Mouse (Mus musculus) brain, embryonic 14.5 days (tissue): ENCODE data around the gene Sbp.

ENCODE experiments used
- CTCF ChIP-seq: fragments of 200-500 bp; IDR thresholded peaks from 2 replicates; pipeline ENCODE4 v1.5.1; 2012; ENCODE audit warnings: inconsistent platforms, mild to moderate bottlenecking, moderate library complexity, borderline replicate concordance; ENCODE audit not compliant: insufficient read depth, insufficient read length; ENCODE audit errors: extremely low read depth
- POLR2A ChIP-seq: fragments of 200-500 bp; IDR thresholded peaks from 2 replicates; pipeline ENCODE4 v1.6.1; 2012; ENCODE audit warnings: mild to moderate bottlenecking, inconsistent platforms, borderline replicate concordance; ENCODE audit not compliant: poor library complexity, insufficient read depth, insufficient read length, severe bottlenecking; ENCODE audit errors: extremely low read depth

- TF ChIP-seq CTCF: no peak
- 0 out of 2 replicates have a peak, but pooled peaks have one; percentile 9 for TF ChIP-seq POLR2A
Measured at GRCm38 (mm10) chr17:23925090-23925493, 16.4 kb upstream of the Sbp start.
